Mouse (Mus musculus) kidney, adult 8-10 months (tissue): ENCODE results near the gene Map2k2.
"Not testable (repeated sequence)": the region's sequence is repeated elsewhere in the genome, so short reads cannot be mapped to it uniquely, and the experiment has no call there.

Experiments
- DNase-seq, 2 experiments: peaks; one replicate each; pipeline ENCODE4 v3.0.0; 2022

Gene Map2k2

DNA sequence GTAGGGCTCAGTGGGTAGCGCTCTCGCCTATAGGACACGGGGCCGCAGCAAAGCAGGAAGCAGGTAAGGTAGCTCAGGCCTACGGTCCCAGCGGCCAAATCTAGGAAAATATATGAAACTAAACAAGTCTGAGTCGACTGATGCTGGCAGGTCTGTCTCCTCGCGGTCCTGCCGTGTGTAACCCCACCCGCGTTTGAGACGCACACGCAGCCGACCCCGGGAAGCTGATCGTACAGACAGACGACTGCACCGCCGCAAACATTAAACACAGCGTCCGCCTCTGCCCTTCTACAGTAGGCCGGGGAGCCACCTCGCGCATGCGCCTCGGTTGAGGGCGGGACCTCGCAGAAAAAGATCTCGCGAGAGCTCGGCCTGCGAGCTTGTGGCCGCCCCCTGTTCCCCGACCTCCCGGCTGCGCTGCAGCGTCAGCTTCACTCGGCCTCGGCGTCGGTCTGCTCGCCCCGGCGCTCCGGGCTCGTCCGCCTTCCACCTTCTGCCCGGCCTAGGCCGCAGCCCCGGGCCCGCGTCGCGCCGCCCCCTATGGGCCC is at the start of gene Map2k2:
Gene Map2k2 (plus strand): TSS at position 351 of the 548 bp plus-strand sequence.
- DNase-seq: peak; percentile 96 to 97

DNA sequence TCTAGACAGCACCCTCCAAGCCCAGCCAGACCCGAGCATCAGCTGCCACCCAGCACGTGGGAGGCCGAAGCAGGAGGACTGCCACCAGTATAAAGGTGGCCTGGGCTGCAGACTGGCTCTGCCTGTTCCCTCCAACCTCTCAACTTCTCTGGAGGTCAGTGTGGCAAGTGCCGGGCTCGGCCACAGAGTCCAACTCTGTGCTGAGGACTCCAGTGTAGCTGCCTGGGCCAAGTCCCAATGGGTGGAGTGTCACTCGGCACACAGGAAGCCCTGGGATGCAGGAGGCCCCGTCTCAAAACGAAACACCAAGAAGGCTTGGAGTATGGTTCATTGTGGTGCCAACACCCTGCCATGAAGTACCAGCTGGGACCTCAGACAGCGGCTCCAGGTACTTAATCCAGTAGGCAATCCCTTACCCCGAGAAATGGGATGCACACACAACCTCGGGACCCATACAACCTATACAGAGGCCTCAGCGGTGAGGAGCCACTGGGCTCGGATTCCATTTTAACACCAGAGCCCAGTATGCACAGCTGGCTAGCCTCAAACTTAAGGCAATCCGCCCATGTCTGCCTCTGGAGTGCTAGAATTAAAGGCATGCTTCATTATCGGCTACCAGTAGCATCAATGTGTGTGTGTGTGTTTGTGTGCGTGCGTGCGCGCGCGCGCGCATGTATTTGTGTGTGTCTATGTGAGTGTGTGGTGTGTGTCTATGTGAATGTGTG is 48.1 kb upstream of the Map2k2 start:
- DNase-seq: no peak

DNA sequence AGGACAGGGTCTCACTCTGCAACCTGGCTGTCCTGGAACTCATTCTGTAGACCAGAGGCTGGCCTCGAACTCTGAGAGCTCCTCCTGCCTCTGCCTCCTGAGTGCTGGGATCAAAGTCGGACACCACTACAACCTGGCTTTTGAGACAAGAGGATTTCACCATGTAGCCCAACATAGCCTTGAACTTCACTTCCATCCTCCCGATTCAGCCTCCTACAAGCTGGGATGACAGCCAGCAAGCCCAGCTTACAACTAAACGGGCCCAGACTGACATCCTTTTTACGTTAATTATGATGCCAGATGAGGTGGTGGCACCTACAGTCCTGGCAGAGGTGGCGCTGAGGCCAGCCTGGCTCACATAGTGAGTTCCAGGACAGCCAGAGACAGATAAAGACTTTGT is 46.8 kb upstream of the Map2k2 start:
- DNase-seq: no peak

GRCm38 (mm10) chr10:81059603-81060543 is 45.8 kb upstream of the Map2k2 start, which contains the start of gene Sgta:
Sgta (minus strand) TSS chr10:81060181.
- peak; percentile 100 for DNase-seq

DNA sequence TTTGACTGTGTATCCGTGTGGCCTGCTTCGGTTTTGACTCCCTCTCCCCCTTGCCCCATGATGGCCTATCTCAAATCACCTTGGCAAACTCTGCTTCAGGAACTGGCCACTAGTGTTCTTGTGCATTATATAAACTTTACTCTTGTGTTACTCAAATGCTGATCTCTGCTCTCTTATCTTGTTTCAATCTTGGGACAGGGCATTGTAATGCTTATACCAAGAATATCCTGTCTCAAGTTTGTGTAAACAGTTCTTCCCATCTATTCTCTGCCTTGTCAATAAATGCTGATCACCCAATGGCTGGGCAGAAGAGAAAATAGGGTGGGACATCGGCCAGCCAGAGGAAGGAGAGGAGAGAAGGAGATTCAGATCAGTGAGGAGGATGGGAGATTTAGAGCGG is 43.0 kb upstream of the Map2k2 start:
- DNase-seq: no peak

GRCm38 (mm10) chr10:81064519-81064918 is 41.2 kb upstream of the Map2k2 start:
- not testable (repeated sequence) for DNase-seq

- no peak for DNase-seq
Observed at GRCm38 (mm10) chr10:81068706-81069105, 37.0 kb upstream of the Map2k2 start.

DNA sequence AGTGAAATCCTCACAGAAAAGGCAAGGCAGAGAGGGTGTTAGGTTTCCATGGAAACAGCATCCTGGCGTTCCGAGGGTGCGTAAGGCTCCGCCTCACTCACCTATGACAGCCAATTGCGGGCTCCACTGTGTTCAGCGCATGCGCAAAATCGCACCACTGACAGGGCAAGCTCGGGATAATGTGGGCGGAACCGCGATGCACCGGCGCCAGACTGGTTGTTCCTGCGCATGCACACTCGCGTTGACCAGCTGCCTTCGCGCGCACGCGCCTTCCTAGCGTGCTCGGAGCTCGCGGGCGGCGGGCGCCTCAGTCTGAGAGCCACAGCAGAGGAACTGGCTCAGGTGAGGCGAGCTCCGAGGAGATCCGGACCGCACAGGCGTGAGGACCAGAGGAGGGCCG is 35.9 kb upstream of the Map2k2 start, which contains the start of gene Thop1:
Gene Thop1 (plus strand): TSS at position 200 of the 400 bp plus-strand sequence.
- peak; percentile 97 to 98 for DNase-seq

DNA sequence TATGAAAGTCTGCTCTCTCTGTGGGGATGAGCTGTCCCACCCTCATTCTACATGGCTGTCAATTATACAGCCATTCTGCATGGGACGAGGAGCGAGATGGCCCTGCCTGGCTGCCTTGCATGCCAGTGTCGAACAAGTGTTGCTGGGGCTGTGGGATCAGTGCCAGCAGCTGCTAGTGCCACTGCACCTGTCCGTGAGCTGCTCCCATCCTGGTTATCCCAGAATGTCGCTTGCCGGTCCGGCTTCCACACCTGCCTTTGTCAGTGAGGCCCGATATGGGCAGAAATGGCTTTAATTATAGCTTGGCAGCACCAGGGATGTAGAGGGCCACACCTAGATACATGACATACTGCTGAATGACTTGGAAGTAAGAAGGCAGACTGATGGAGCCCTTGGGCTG is 33.4 kb upstream of the Map2k2 start:
- DNase-seq: no peak

DNA sequence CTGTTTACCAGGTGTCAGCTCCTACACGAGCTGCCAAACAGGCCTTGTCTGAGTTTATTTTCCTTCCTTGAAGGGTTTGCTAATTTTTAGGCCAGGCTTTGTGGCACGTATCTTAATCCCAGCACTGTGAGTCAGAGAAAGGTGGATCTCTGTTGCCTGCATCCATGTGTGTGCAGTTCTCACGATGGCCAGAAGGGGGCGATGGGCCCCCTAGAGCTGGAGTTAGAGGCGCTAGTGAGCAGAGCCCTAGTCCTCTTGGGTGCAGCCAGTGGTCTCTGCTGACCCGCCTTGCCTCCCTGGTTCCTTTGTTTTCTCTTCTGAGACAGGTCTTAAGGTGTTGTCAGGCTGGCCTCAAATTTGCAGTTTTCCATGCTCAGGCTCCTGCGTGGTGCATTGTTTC is 32.3 kb upstream of the Map2k2 start:
- DNase-seq: no peak

- no peak for DNase-seq
Observed at GRCm38 (mm10) chr10:81075734-81076133, 30.0 kb upstream of the Map2k2 start.

GRCm38 (mm10) chr10:81076356-81076755 is 29.4 kb upstream of the Map2k2 start:
- DNase-seq: no peak

- DNase-seq: no peak
Observed at GRCm38 (mm10) chr10:81077916-81078315, 27.8 kb upstream of the Map2k2 start.

GRCm38 (mm10) chr10:81080008-81080655 is 25.6 kb upstream of the Map2k2 start:
- DNase-seq: no peak

GRCm38 (mm10) chr10:81082168-81082960 is 23.4 kb upstream of the Map2k2 start:
- DNase-seq: peak; percentile 61 to 83

GRCm38 (mm10) chr10:81087021-81087420 is 18.7 kb upstream of the Map2k2 start:
- DNase-seq: peak in 1 of 2 experiments; percentile 42

- no peak for DNase-seq
Observed at GRCm38 (mm10) chr10:81089216-81089615, 16.5 kb upstream of the Map2k2 start.

DNA sequence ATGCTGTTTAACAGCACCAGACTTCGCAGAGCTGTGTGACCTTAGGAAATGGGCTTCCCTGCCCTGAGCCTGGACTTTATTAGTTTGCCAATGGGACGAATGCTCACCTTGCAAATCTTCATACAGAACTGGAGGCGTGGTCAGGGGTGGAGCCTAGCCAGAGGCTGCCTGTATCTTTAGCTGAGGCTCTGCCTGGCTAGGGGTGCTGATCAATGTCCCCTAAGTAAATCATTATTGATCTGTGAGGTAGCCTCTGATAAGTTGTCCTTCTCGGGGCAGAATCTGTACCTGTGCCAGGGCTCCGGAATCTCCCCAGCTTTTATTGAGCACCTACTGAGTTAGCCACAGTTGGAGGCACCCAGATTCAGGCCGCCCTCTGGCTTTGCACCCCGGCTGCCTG is 15.1 kb upstream of the Map2k2 start:
- no peak for DNase-seq

DNA sequence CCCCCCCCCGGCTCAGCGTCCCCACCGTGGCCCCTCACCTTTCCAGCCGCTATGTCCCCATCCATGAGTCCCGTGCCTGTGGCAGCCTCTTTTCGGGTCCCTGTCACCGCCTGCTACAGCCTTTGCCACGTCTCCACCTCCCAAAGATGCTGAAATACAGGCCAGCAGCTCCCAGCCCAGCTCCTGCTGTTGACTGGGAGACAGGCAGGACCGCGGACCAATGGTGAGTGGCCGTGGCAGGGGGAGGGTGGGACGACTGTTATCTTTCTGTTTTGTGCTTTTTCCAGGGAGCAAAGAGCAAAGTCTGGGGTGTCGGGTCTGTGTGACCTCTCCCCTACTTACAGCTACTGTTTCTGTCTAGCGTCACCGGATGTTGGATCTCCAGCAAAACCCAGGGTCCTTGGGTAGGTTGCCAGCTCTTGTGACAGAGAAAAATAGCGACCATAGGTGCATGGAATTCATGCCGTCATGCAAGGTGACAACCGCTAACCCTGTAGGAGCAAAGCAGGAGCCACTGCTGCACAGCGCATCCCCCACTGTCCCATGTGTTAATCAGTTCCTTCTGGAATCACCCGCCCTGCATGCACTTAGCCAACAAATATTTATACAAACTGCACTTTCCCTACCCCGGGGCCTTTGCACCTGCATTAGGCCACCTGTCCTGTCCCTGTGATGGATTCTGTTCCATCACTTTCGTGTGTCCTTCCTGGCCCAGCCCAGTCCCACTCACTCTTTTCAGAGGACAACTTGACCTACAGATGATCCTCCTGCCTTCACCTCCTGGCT is 13.1 kb upstream of the Map2k2 start:
- DNase-seq: peak; percentile 82

DNA sequence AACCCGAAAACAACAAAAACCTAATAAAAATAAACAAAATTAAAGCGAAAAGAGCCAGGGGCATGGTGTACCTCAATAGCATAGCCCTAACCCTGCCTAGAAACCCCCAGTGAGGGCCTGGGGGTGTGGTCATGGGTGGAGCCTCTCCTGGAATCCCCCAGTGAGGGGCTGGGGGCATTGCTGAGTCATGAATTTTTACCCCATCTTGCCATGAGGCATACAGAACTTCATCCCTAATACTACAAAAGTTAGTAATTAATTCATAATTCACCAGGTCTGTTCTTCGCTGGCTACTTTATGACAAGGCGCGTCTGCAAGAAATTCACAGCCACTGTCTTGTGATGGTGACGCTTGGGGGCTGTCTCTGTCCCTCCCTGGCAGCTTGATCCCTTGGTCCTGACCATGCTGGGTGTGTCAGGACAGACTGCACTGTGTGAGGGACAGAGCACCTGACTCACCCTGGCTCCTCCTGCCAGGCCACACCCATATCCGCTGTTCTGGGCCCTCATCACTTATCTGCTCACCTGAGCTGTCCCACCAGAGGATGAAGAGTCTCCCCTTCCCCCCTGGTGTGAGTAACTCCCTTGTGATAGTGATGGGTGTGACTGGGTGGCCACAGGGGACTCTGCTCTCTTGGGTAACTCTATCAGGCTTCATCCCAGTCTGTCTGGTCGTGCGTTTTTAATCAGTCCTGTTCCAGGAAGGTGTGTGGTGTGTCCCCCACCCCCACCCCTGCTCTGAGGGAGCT is 10.6 kb upstream of the Map2k2 start:
- no peak for DNase-seq
